Mouse (Mus musculus) R1 (cell line): ENCODE measurements around the gene Foxn2.
"Not testable (repeated sequence)": the region's sequence is repeated elsewhere in the genome, so short reads cannot be mapped to it uniquely, and the experiment has no call there.

Source experiments
- DNase-seq: peaks from one replicate; pipeline ENCODE4 v3.0.0-alpha.2; 2018; ENCODE audit warnings: low read depth, low spot score

The Foxn2 gene

DNA sequence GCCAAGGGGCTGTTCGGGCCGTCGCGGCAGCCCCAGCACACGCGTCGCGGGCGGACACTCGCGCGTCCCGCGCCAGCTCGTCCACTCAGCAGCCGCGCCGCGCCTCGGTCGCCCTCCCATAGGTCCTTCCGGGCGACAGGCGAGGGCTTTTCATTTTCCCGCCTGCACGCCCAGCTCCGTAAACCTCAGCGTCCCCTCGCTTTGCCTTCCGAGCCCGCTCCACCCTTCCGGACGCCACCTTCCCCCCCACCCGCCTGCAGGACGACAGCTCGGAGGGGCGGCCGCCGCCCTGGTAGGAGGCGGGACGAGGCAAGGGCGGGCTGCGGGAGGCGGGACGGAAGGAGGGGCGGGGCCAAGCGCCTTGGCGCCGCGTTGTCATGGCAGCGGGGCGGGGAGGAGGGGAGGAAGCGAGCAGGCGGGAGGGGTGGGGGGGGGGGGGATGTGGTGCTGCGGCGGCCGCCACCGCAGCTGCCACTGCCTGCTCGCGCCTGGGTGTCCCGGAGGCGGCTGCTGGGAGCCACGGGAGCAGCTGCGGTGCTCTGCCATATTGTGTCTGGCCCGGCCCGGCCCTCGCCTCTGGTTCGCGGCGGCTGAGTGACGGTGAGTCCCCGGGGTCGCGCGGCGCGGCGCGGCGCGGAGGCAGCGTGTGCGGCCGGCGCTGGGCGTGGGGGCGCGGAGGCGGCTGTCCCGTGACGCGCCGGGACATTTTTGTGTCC is at the start of gene Foxn2:
Gene Foxn2 (plus strand): TSS at position 427 of the 716 bp plus-strand sequence.
- DNase-seq = peak; percentile 97

- peak; percentile 53 for DNase-seq
Measured at GRCm38 (mm10) chr17:88397501-88397900, 43.0 kb upstream of the Foxn2 start.

GRCm38 (mm10) chr17:88398090-88398489 is 42.4 kb upstream of the Foxn2 start:
- no peak for DNase-seq

GRCm38 (mm10) chr17:88398854-88399253 is 41.7 kb upstream of the Foxn2 start:
- DNase-seq = no peak

DNA sequence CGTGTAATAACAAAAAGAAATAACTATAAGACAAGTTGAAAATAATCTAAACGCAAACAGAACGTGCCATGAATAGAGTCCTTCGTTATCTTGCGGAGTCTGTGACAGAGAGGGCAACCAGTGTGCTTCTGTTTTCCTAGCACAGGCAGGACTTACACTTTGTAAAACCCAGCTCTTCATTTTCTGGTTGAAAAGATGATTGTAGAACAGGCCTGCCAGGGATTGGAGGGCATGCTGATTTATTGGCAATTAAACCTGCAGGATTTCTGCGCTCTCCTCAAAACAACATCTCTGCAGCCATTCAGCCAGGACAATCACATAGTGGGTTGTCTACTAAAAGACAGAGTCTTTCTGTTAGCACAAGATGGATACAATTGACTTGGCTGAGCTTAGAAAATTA is 40.4 kb upstream of the Foxn2 start:
- no peak for DNase-seq

- no peak for DNase-seq
Measured at GRCm38 (mm10) chr17:88400702-88401475, 39.6 kb upstream of the Foxn2 start.

DNA sequence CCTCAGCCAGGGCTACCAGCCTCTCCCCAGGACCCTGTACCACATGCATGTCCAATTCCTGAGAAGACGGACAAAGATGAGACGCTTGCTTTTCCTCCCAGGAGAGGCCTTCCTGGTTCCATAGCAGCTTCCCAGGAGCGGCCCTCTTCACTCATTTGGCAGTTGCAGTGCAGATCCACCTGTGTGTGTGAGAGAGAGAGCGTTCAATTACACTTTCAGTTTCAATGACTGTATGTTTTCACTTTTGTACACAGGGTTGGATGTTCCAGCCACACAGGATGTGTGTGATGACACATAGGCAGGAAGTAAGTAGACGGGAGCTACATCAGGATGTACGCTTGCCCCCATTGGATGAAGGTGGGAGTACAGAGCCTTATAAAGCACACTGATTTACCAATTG is 37.2 kb upstream of the Foxn2 start:
- no peak for DNase-seq

- peak; percentile 55 for DNase-seq
Measured at GRCm38 (mm10) chr17:88404471-88404870, 36.0 kb upstream of the Foxn2 start.

- DNase-seq = peak; percentile 52
Measured at GRCm38 (mm10) chr17:88405076-88405475, 35.4 kb upstream of the Foxn2 start.

GRCm38 (mm10) chr17:88409706-88410105 is 30.8 kb upstream of the Foxn2 start:
- no peak for DNase-seq

DNA sequence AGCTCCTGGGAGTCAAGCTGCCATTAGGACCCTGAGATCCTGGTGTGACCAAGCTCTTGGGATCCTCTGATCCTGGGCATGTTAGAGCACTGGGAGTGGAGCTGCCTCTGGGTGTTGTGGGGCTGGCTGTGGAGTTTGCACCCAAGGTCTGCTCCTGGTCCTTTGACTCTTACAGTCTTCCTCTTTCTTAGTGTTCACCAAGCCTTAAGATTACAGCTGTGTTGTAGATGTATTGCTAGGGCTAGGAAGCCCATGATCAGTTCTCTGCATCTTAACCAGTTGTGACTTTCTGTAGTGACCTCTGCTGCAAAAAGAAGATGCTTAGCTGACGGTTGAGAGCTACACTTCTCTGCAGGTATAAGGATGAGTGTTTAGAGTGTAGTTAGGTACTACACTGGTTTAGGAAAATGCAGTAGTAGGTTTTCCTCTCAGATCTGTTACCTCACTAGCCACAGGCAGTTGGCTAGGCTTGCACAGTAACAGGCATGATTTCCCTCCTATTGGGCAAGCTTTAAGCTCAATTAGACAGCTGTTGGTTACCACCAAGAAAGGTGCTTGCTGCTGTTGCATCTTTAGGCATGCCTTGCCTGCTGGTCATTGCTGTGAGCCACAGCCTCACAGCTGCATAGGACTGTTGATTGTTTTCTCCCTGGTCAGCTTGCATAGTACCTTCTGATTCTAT is 27.2 kb upstream of the Foxn2 start:
- no peak for DNase-seq

GRCm38 (mm10) chr17:88420426-88420825 is 20.1 kb upstream of the Foxn2 start:
- DNase-seq = no peak

- no peak for DNase-seq
Measured at GRCm38 (mm10) chr17:88421246-88421645, 19.3 kb upstream of the Foxn2 start.

DNA sequence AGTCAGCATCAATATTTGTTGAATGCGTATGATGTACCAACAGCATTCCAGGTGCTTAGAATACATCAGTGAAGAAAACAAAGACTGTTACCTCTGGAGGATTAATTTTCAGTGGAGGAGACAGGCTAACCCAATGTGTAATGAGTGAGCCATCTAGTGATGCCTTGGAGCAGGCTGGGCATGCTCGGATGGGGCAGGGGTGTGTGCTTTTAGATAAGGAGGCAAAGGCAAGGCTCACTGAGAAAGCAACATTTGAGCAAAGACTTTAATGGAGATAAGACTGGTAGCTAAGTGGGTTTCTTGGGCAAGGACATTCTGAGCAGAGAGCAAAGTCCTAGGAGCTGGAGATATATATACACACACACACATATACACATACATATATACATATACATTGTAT is 9.8 kb upstream of the Foxn2 start:
- no peak for DNase-seq

GRCm38 (mm10) chr17:88431486-88431885 is 9.0 kb upstream of the Foxn2 start:
- peak; percentile 56 for DNase-seq

- DNase-seq = peak; percentile 54
Measured at GRCm38 (mm10) chr17:88431987-88432386, 8.5 kb upstream of the Foxn2 start.

GRCm38 (mm10) chr17:88435322-88435721 is 5.2 kb upstream of the Foxn2 start:
- DNase-seq = no peak

GRCm38 (mm10) chr17:88436284-88436683 is 4.2 kb upstream of the Foxn2 start:
- DNase-seq = peak; percentile 11

GRCm38 (mm10) chr17:88436749-88437148 is 3.8 kb upstream of the Foxn2 start:
- not testable (repeated sequence) for DNase-seq

DNA sequence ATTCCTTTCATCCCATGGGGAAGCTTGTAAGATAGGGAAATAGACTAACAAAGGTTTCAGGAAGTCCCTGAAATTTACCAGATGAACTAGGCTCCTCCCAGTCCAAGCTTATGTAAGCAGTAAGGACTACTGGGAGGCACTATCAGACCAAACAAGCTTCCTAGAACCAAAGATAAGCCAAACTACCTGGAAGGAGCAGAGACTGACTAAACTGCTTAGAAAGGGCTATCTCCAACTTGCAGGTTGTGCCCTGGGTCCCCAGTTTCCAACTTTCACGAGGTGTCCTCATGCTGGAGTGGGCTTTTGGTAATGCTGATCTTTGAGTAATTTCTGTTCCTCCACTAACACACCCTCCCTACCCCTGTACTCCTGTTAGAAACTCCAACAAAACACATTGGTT is 3.1 kb upstream of the Foxn2 start:
- DNase-seq = peak; percentile 42

- DNase-seq = peak; percentile 73
Measured at GRCm38 (mm10) chr17:88439536-88440050, 918 bp upstream of the Foxn2 start.

DNA sequence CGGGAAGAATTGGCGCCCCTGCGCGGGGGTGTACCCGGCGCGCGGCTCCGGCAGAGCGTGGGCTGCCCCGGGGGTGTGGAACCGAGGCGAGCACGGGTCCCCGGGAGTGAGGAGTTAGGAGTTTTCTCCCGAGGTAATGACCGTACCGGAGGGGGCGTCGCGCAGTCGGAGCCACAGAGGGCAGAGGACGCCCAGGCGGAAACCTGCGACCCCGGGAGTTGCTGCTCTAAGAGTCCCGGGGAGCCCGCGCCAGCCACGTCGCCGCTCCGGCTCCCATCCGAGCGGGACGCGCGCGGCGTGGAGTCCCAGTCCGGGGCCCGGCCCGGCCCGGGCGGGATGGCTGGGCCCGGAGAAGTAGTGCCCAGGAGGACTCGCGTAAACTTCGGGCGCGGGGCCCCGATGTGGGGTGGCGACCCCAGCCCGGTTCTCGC is 505 bp downstream of the Foxn2 start:
- peak; percentile 59 for DNase-seq
